27 mouse cellular contexts compared by ENCODE assay signal in genomic region chr1:95064330-95065193, GRCm38 (mm10).
"Had no signal": no experiment of that assay in that cellular context is flagged by ENCODE, and none has a peak within 500 bp of the region (broad histone marks: within the 10 kb centered on the region; RNA-seq: fewer than 3 reads in every experiment).

No protein-coding gene starts in this region.

- DNase-seq: forebrain, postnatal 0 days; gastrocnemius, postnatal 14 days; gastrocnemius, postnatal 36 days; heart, adult 11 months; heart, adult 2 months; heart, postnatal 14 days; heart, postnatal 36 days; kidney, adult 11 months; kidney, adult 2 months; kidney, adult 9 months; kidney, postnatal 25 days; kidney, postnatal 4 days; liver; liver, embryonic 13.5 days had no signal

- ATAC-seq: forebrain, postnatal 0 days; hindbrain, postnatal 0 days had no signal

- H3K27ac ChIP-seq: heart, adult 2 months; heart, embryonic 13.5 days; heart, embryonic 15.5 days; hindbrain, embryonic 13.5 days; hindbrain, embryonic 15.5 days; hindbrain, postnatal 0 days; kidney, embryonic 15.5 days; kidney, postnatal 0 days; layer of hippocampus, adult 2 months; left cerebral cortex, adult 2 months; limb, embryonic 10.5 days; limb, embryonic 12.5 days; liver, embryonic 13.5 days had no signal

- H3K4me1 ChIP-seq: heart, embryonic 13.5 days; heart, embryonic 15.5 days; hindbrain, embryonic 13.5 days; hindbrain, embryonic 15.5 days; kidney, embryonic 15.5 days; limb, embryonic 10.5 days; limb, embryonic 12.5 days; liver, embryonic 13.5 days had no signal

- H3K4me2 ChIP-seq: heart, embryonic 11.5 days; heart, embryonic 13.5 days; heart, embryonic 15.5 days; hindbrain, embryonic 13.5 days; hindbrain, embryonic 15.5 days; kidney, embryonic 15.5 days; limb, embryonic 12.5 days; liver, embryonic 11.5 days; liver, embryonic 13.5 days had no signal

- H3K9ac ChIP-seq: forebrain, postnatal 0 days; heart, embryonic 13.5 days; heart, embryonic 15.5 days; hindbrain, embryonic 13.5 days; hindbrain, embryonic 15.5 days; kidney, embryonic 15.5 days; limb, embryonic 12.5 days; liver, embryonic 13.5 days had no signal

- H3K27me3 ChIP-seq: heart, embryonic 13.5 days; heart, embryonic 15.5 days; hindbrain, embryonic 13.5 days; hindbrain, embryonic 15.5 days; kidney, embryonic 15.5 days; limb, embryonic 12.5 days; liver, embryonic 13.5 days had no signal

- H3K36me3 ChIP-seq: heart, embryonic 13.5 days; heart, embryonic 15.5 days; hindbrain, embryonic 13.5 days; hindbrain, embryonic 15.5 days; kidney, embryonic 15.5 days; limb, embryonic 10.5 days; limb, embryonic 12.5 days; liver, embryonic 13.5 days had no signal

- H3K9me3 ChIP-seq: heart, embryonic 13.5 days; heart, embryonic 15.5 days; hindbrain, embryonic 13.5 days; hindbrain, embryonic 15.5 days; kidney, embryonic 15.5 days; limb, embryonic 10.5 days; limb, embryonic 12.5 days; liver, embryonic 13.5 days had no signal

- H3K4me3 ChIP-seq: heart, adult 2 months; heart, embryonic 13.5 days; heart, embryonic 15.5 days; hindbrain, embryonic 13.5 days; hindbrain, embryonic 15.5 days; kidney, embryonic 15.5 days; layer of hippocampus, adult 2 months; left cerebral cortex, adult 2 months; limb, embryonic 10.5 days; limb, embryonic 12.5 days; liver, embryonic 13.5 days had no signal
